Mouse (Mus musculus) C2C12 (cell line): ENCODE data around the gene Ppp1r37. TPM values are rescaled to one million over a fixed set of nuclear protein-coding genes. Genes with fewer than 3 reads are reported as not detected.
A peak's percentile ranks its signal among the peaks of the same experiment; 100 is the strongest.
"Not testable (repeated sequence)": the region's sequence is repeated elsewhere in the genome, so short reads cannot be mapped to it uniquely, and the experiment has no call there.

ENCODE experiments used
- H3K27me3 ChIP-seq: one replicate; pipeline ENCODE4 v1.6.1; 2011; ENCODE audit not compliant: control insufficient read depth, insufficient read depth, insufficient read length
- H3K36me3 ChIP-seq: one replicate; pipeline ENCODE4 v1.6.1; 2011; ENCODE audit not compliant: control insufficient read depth, insufficient read depth
- H3K4me3 ChIP-seq: one replicate; pipeline ENCODE4 v1.5.1; 2011; ENCODE audit warnings: mild to moderate bottlenecking, control low read depth; ENCODE audit not compliant: poor library complexity, insufficient read depth, severe bottlenecking
- H3K79me2 ChIP-seq: one replicate; pipeline ENCODE4 v1.6.1; 2011; ENCODE audit not compliant: control insufficient read depth, insufficient read depth
- H3K79me3 ChIP-seq: one replicate; pipeline ENCODE4 v1.6.1; 2011; ENCODE audit warnings: low read depth, control low read depth
- H3ac ChIP-seq: one replicate; pipeline ENCODE3; 2011; ENCODE audit warnings: low read depth; ENCODE audit not compliant: control insufficient read depth, insufficient read length
- CEBPB ChIP-seq: IDR thresholded peaks from one replicate; pipeline ENCODE4 v1.6.1; 2011; ENCODE audit warnings: low read depth, mild to moderate bottlenecking, control low read depth, moderate library complexity
- CTCF ChIP-seq: IDR thresholded peaks from one replicate; pipeline ENCODE4 v1.5.1; 2011; ENCODE audit not compliant: control insufficient read depth, insufficient read depth, insufficient read length
- FOSL1 ChIP-seq: IDR thresholded peaks from one replicate; pipeline ENCODE4 v1.8.0; 2011; ENCODE audit warnings: mild to moderate bottlenecking, low read length; ENCODE audit not compliant: poor library complexity, insufficient read depth, severe bottlenecking
- MAX ChIP-seq: IDR thresholded peaks from one replicate; pipeline ENCODE4 v1.6.1; 2011; ENCODE audit warnings: mild to moderate bottlenecking, control low read depth
- MYOD1 ChIP-seq: IDR thresholded peaks from one replicate; pipeline ENCODE4 v1.6.1; 2011; ENCODE audit warnings: low read depth; ENCODE audit not compliant: control insufficient read depth, insufficient read length
- MYOG ChIP-seq: IDR thresholded peaks from one replicate; pipeline ENCODE4 v1.6.1; 2011; ENCODE audit not compliant: control insufficient read depth, insufficient read length; ENCODE audit errors: extremely low read depth
- USF1 ChIP-seq: IDR thresholded peaks from one replicate; pipeline ENCODE4 v1.6.1; 2011; ENCODE audit warnings: low read depth, mild to moderate bottlenecking, control low read depth, moderate library complexity
- polyA plus RNA-seq: library from polyadenylated mRNA; unstranded; fragments of >200 nt; fragmentation: generic; extraction: Trizol; gene quantifications from one replicate; pipeline ENCODE4 v1.2.1, GENCODE M21; 2012; ENCODE audit warnings: missing spikeins

Ppp1r37 gene
- polyA plus RNA-seq, 1 experiment = 32.6 TPM

DNA sequence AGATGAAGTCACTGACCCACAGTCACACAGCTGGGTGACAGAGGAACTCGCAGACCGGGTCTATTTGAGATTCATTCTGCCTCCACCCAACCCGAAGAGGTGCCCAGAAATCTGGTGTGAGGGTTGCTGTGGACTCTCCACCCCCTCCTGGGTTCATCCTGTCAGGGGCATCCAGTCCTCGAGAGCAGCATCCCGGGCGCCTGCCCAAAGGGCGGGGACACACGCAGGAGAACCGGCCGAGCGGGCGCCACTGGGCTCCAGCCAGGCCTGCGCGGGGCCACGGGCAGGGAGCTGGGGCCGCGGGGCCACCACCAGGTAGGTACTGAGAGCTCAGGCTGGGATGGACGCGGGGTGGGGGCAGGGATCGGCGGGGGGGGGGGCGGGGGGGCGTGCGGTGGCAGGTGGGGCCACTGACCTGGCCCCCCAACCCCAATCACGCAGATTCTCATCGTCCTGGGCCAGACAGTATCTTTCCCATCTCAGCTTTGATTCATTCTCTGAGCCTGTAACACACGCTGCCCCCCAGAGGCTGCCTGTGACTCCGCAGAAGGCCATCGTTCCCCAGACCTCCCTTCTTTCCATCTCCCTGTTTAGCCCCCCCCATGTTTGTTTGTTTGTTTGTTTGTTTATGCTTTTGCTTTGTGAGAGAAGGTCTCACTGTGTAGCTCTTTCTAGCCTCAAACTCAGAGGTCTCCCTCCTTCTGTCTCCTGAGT, 45.1 kb downstream of the Ppp1r37 start, which contains the start of gene Nkpd1:
TSS of gene Nkpd1 (plus strand) at position 187 of the 714 bp plus-strand sequence.
- Histone ChIP-seq H3ac (no peak within 1 kb of the TSS), H3K36me3 (no peaks in the 10 kb centered on the region), H3K79me2 (no peaks in the 10 kb centered on the region), H3K27me3 (peaks cover 39% of the 10 kb centered on the region), H3K79me3 (no peaks in the 10 kb centered on the region), H3K4me3 (no peak within 1 kb of the TSS)
- TF ChIP-seq FOSL1 = no peak
- no peak for TF ChIP-seq MYOG
- TF ChIP-seq USF1 = no peak
- peak; percentile 15 for TF ChIP-seq CTCF
- TF ChIP-seq MYOD1 = no peak
- no peak for TF ChIP-seq MAX
- no peak for TF ChIP-seq CEBPB

DNA sequence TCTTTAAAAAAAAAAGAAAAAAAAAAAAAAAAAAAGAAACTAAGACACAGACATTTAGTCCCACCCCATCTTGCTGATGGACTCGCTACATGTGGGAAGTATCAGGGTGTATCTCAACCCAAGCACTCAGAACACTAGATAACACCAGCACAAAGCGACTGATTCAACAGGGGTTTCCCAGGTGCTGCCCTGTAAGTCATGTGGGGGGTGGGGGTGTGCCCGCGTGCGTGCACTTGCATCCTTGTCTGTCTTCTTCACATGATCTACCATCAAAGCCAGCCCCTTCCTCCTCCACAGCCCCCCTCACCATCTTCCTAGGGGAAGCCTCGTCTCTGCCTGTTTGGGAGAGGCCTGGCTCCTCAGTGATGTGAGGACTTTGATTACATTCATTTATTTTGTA, 50.5 kb downstream of the Ppp1r37 start:
- H3K4me3 ChIP-seq = no peak overlapping the region
- H3K36me3 ChIP-seq = no peaks in the 10 kb centered on the region
- no peaks in the 10 kb centered on the region for H3K27me3 ChIP-seq
- peaks cover 11% of the 10 kb centered on the region for H3K79me2 ChIP-seq
- TF ChIP-seq MYOG = no peak
- no peak for TF ChIP-seq FOSL1
- no peak for TF ChIP-seq MAX
- TF ChIP-seq MYOD1 = no peak
- no peak for TF ChIP-seq CTCF
- no peak for TF ChIP-seq CEBPB
- no peak for TF ChIP-seq USF1
- no peaks in the 10 kb centered on the region for H3K79me3 ChIP-seq
- no peak overlapping the region for H3ac ChIP-seq

DNA sequence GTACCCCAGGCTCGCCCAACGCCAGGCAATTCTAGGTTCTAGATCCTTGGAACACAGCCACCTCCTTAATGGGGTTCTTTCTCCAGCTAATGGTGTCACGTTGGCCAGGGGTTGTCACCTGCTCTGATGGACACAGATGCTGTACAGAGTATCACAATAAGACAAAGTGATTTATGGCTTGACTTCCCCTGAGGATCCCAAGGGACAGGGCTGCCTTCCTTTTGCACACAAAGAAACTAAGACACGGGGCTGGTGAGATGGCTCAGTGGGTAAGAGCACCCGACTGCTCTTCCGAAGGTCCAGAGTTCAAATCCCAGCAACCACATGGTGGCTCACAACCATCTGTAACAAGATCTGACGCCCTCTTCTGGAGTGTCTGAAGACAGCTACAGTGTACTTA, 50.9 kb downstream of the Ppp1r37 start:
- not testable (repeated sequence) for H3K79me3 ChIP-seq, H3ac ChIP-seq, H3K27me3 ChIP-seq, H3K4me3 ChIP-seq, H3K36me3 ChIP-seq
- peaks cover 11% of the 10 kb centered on the region for H3K79me2 ChIP-seq

DNA sequence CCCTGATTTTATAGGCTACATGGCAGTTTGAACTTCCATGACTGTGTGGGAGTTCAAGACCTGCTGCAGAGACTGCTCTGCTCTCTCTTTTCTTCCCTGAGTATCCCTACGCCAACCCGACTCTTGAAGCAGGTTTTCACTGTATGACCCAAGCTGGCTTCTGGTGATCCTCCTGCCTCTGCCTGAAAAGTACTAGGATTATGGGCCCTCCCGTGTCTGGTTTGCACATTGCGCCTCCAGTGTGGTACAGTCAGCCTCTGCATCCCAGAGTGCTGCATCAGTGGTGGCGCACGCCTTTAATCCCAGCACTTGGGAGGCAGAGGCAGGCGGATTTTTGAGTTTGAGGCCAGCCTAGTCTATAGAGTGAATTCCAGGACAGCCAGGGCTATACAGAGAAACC, 53.1 kb downstream of the Ppp1r37 start:
- Histone ChIP-seq H3ac (no peak overlapping the region), H3K4me3 (no peak overlapping the region), H3K36me3 (no peaks in the 10 kb centered on the region), H3K79me3 (no peaks in the 10 kb centered on the region), H3K27me3 (no peaks in the 10 kb centered on the region), H3K79me2 (peaks cover 11% of the 10 kb centered on the region)
- no peak for TF ChIP-seq FOSL1
- TF ChIP-seq MYOG = no peak
- no peak for TF ChIP-seq CEBPB

DNA sequence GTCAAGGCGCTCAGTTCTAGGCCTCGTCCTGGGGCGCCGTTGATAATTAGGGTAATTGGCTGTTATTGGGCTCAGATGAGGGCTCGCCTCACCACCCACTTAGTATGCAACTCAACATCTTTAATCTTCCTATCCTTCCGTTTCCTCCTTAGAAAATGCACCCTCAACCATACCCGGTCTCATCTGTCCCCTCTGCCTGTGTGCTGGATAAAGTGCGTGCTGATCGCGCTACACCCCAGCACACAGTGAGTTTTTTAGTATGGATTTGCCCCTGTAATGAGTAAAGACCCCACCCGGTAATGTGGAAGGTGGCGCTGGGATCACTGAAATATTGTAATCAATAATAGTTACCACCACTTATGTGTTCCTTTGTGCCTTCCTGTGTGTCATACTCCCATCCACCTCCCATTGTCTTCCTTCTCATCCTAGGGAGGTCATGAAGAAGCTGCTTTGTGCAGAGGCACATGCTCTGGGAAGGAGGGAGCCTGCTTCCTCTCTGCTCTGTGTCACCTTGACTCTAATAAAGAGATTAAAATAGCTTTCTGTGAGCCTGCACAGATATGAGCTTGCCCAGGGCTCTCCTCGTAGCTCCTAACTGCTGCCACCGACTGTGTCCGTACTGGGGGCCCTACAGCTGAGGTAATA, 53.8 kb downstream of the Ppp1r37 start:
- TF ChIP-seq CTCF (no peak), CEBPB (no peak), USF1 (no peak), FOSL1 (no peak), MYOG (no peak), MYOD1 (no peak), MAX (no peak)
- H3K4me3 ChIP-seq = peak overlapping the region; percentile 72
- no peaks in the 10 kb centered on the region for H3K27me3 ChIP-seq
- H3ac ChIP-seq = peak overlapping the region; percentile 93
- H3K36me3 ChIP-seq = no peaks in the 10 kb centered on the region
- H3K79me2 ChIP-seq = peaks cover 11% of the 10 kb centered on the region
- H3K79me3 ChIP-seq = no peaks in the 10 kb centered on the region

DNA sequence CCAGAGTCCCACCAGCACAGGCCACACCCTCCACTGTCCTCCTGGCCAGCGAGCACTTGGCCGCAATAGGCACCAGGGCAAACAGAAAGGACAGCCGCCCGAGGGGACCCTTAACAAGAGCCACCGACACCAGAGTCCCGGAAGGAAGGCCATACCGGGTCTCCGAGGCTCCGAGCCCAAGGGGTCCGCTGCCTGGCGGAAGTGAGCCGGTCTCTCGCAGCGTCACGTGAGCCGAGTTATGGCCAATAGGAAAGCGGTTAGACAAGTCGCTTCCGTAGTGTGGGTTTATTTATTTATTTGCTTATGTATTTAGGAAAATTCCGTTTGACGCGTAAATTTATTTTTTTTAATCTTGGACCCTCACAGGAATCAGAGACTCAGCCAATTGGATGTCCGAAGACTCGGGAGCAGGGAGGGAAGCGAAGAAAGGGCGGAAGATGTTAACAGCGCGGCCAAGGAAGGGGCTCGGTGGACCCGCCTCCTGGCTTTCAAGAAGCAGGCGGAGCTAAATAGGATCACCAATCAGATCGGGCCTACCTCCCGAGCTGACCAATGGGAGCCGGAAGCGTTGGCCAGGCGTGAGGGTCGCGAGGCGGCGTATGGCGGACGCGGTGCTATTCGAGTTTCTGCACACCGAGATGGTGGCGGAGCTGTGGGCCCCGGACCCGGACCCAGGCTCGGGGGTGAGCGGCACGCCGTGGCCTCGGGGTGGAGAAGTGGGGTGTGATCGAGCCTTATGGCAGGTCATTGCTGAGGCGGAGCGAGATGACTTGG, 54.5 kb downstream of the Ppp1r37 start, which contains the start of the genes Bloc1s3 and Trappc6a:
TSS of gene Bloc1s3 (minus strand) at position 218 of the 774 bp plus-strand sequence.
TSS of gene Trappc6a (plus strand) at position 246 of the 774 bp plus-strand sequence.
- H3K27me3 ChIP-seq = no peaks in the 10 kb centered on the region
- H3K36me3 ChIP-seq = no peaks in the 10 kb centered on the region
- TF ChIP-seq MYOG (no peak), USF1 (peak; percentile 92)
- no peaks in the 10 kb centered on the region for H3K79me3 ChIP-seq
- H3ac ChIP-seq = peak within 1 kb of the TSS; percentile 93
- peaks cover 11% of the 10 kb centered on the region for H3K79me2 ChIP-seq
- H3K4me3 ChIP-seq = peak within 1 kb of the TSS; percentile 72
